Mouse (Mus musculus) kidney, postnatal 36 days (tissue): ENCODE results near the gene Pmis2.

Experiments
- DNase-seq, 2 experiments: peaks; one replicate each; pipeline ENCODE4 v3.0.0; 2021 to 2022; ENCODE audit warnings: mixed read lengths in 2 of 2

Pmis2 gene

DNA sequence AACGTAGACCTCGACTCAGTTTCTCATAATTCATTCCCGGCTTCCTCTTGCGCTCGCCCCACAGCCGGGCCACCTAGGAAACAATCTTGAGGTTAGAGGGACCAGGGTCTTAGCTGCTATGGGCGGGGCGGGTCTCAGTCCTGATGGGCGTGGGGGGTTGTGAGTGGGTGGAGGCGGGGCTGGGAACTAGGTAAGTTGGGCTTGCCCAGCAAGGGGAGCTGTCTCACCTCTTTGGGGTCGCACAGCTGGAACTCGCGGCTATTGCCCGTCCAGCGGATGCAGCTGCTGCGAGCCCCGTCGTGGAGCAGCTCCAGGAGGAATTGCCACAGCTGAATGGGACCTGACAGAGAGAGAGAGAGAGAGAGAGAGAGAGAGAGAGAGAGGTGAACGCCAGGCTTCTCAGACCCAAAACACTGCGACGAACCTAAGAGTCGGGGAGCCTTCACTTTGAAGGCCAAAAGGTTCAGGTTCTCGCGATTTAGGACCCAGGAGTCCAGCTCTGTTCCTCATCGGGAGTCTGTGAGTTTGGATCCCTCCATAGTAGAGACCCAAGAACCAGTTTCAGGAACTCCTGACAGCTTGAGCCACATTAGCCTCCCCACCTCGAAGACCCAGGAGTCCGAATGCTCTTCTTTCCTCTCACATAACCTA is 37.5 kb downstream of the Pmis2 start:
- no peak for DNase-seq

DNA sequence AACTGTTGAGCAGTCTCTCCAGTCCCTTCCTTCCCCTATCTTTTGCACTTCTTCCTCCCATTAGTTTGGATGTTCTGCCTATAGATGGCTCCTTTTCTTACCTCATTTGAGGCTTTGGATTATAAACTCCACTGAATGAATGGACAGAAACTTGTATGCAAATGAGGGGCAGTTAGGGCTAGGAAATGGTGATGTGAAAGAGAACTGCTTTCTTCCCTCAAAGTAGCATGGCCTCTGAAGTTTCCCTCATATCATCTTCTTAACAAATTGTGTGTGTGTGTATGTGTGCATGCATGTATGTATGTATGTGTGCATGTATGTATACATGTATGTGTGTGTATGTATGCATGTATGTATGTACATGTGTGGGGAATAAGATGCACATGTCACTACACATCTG is 42.4 kb downstream of the Pmis2 start:
- DNase-seq: no peak

DNA sequence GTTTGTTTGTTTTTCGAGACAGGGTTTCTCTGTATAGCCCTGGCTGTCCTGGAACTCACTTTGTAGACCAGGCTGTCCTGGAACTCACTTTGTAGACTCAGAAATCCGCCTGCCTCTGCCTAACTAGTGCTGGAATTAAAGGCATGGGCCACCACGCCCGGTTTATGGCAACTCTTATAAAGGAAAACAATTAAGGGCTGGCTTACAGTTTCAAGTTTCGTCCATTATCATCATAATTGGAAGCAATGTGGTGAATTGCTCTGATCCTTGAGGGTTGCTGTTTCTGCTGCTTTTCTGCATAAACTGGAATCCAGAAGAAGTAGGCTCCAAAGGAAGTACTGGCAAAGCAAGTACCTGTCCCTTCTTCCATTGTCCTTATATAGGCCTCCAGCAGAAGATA is 44.8 kb downstream of the Pmis2 start:
- no peak for DNase-seq

DNA sequence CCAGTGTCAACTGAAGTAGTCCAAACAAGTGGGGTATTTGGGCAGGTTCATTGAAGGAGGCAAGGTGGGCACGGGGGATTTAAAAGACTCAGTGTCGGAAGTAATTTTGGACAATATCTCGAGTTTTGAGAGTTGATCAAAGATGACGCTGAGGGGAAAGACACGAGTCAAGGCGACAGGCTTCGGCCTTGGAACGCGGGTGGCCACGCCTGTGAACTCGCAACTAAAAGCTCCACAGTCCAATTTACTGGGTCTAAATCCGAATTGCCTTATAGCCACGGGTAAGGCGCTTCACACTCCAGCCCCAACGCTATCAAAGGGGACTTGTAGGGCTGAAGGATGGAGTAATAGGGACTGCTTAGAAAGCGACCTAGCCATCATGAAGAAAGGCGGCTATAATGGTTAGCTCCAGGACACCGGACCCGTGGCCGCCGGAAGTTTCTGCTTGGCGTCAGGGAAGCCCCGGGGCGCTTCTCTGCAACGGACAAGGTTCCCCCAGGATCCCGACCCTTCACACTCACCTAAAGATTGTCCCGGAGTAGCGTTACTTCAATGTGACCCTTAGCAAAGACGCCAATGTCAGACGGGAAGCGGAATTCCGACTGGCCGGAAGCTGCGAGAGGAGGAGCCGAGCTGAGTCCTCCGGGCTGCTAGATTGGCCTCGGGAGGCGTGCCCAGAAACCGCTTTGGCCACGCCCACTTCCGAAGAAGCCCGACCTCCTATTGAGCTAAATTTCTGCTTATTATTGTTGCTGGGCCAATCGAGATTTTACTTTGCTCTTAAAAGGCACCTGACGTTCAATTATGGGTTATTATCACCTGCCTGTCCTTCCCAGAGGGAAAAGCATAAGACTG is 45.6 kb downstream of the Pmis2 start, which contains the start of gene Cox6b1:
Gene Cox6b1, minus strand, starts transcription at position 622 of the 855 bp plus-strand sequence.
- peak; percentile 91 to 93 for DNase-seq
